Mouse (Mus musculus): ENCODE measurements at regions not wholly inside any gene's neighbourhood (a gene's known extent, or its start where the extent isn't known, plus 50 kb on each side); places are given as distances from the start of the nearest gene placed in this dataset.
"Not testable (repeated sequence)": the region's sequence is repeated elsewhere in the genome, so short reads cannot be mapped to it uniquely, and the experiment has no call there.

DNA sequence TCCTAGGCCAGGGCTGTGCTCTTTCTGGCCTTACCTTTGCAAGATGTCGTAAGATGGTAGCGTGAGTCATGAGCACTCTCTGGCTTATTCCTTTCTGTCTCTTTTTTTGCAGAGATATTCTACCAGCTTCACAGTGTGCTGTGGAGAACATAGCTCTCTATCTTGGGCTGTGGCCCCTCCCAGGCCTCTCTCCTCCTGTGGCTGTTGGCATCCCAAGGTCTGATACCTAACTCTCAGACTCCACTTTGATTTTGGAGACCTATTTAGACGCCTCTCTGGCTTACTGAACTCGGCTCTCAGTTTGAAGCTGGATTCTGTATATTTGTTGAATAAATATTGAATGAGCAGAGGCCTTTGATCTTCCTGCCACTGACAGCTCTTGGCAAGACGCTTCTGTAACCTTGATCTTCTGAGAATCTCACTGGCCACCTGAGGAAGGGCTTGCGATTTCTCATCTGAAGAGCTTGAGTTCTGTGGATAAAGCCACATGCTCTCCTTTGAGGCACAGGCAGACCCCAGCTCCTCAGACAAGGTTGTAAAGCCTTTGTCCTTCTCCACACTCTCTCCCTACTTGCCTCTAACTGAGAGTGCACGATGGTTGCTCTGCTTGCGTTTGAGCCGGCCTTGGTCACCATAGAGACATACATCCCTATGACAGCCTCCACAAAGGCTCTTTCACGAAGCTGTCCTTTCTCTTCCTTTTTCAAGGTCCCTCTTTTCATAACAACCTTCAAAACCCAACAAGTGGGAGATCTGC lies 323.7 kb downstream of the Eipr1 start:
- Histone ChIP-seq H3K4me3 (ENCODE audit: low read depth, low read length) (no peak overlapping the region), H3K9ac (replicated peaks; ENCODE audit: low read depth, low read length) (no peak overlapping the region), H3K27me3 (ENCODE audit: control insufficient read depth, insufficient read depth, low read length) (no peaks in the 10 kb centered on the region), H3K27ac (ENCODE audit: low read depth) (no peak overlapping the region), H3K9me3 (replicated peaks; ENCODE audit: control insufficient read depth, low read length) (no peaks in the 10 kb centered on the region), H3K4me2 (ENCODE audit: low read depth, low read length) (no peak overlapping the region), H3K36me3 (replicated peaks; ENCODE audit: control insufficient read depth, insufficient read depth, low read length) (no peaks in the 10 kb centered on the region), H3K4me1 (ENCODE audit: control insufficient read depth, insufficient read depth) (no peaks in the 10 kb centered on the region)
- DNase-seq (ENCODE audit: low spot score): no peak
- 75% methylated on average over 10 of the region's 10 CpGs for WGBS
- ATAC-seq (ENCODE audit: insufficient read depth, low read depth): no peak
- TF ChIP-seq EP300 (IDR thresholded peaks at IDR 0.05; ENCODE audit: low read depth) (no peak), CTCF (IDR thresholded peaks at IDR 0.05; ENCODE audit: low read depth) (no peak)

DNA sequence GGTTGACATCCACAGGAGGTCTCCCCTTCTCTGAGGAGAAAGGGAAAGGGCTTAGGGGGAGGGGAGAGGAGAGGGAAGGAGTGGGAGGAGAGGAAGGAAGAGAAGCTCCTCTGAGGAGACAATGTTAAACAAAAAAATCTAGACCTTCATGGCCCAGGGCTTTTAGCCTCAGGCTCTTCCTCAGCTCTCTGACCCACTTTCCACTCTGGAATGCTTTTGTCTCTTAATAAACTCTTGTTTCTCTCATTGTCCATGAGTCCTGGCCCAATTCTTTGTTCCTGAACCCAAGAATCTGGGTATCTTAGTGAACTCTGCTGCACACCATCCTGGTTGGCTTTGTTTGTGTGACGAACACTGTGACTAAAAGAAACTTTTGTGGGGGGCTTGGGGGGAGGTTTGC lies 325.0 kb downstream of the Eipr1 start:
- no peak for ATAC-seq (ENCODE audit: insufficient read depth, low read depth)
- H3K27ac ChIP-seq (ENCODE audit: low read depth): no peak overlapping the region
- DNase-seq (ENCODE audit: low spot score): no peak
- H3K4me2 ChIP-seq (ENCODE audit: low read depth, low read length): no peak overlapping the region
- TF ChIP-seq EP300 (IDR thresholded peaks at IDR 0.05; ENCODE audit: low read depth): no peak
- TF ChIP-seq CTCF (IDR thresholded peaks at IDR 0.05; ENCODE audit: low read depth): no peak
- 73% methylated on average over 1 of the region's 1 CpGs for WGBS
- no peak overlapping the region for H3K4me3 ChIP-seq (ENCODE audit: low read depth, low read length)
- no peaks in the 10 kb centered on the region for H3K27me3 ChIP-seq (ENCODE audit: control insufficient read depth, insufficient read depth, low read length)
- H3K36me3 ChIP-seq (replicated peaks; ENCODE audit: control insufficient read depth, insufficient read depth, low read length): no peaks in the 10 kb centered on the region
- no peaks in the 10 kb centered on the region for H3K4me1 ChIP-seq (ENCODE audit: control insufficient read depth, insufficient read depth)
- no peak overlapping the region for H3K9ac ChIP-seq (replicated peaks; ENCODE audit: low read depth, low read length)
- no peaks in the 10 kb centered on the region for H3K9me3 ChIP-seq (replicated peaks; ENCODE audit: control insufficient read depth, low read length)

DNA sequence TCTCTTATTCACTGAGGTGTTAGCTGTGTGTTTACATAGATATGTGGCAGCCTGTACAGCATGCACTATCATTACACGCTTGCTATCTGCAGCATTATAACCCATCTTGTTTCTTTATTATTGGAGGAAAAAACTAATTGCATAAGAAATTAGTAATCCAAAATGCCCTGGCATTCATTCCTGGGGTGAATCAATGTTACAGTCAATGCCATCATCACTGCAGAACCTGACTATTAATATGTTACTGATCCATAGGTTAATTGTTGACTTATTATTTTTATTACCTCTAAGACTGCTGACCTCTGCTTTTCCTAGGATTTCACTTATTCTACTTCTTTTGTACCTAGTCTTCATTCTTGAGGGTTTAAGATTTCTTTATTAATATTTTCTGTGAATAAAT lies 327.4 kb downstream of the Eipr1 start:
- no peak for ATAC-seq (ENCODE audit: insufficient read depth, low read depth)
- Histone ChIP-seq H3K36me3 (replicated peaks; ENCODE audit: control insufficient read depth, insufficient read depth, low read length) (no peaks in the 10 kb centered on the region), H3K4me1 (ENCODE audit: control insufficient read depth, insufficient read depth) (no peaks in the 10 kb centered on the region), H3K4me2 (ENCODE audit: low read depth, low read length) (no peak overlapping the region), H3K4me3 (ENCODE audit: low read depth, low read length) (no peak overlapping the region), H3K27ac (ENCODE audit: low read depth) (no peak overlapping the region), H3K9ac (replicated peaks; ENCODE audit: low read depth, low read length) (no peak overlapping the region), H3K9me3 (replicated peaks; ENCODE audit: control insufficient read depth, low read length) (no peaks in the 10 kb centered on the region), H3K27me3 (ENCODE audit: control insufficient read depth, insufficient read depth, low read length) (no peaks in the 10 kb centered on the region)
- WGBS: 82% methylated on average over 1 of the region's 1 CpGs
- DNase-seq (ENCODE audit: low spot score): no peak
- TF ChIP-seq CTCF (IDR thresholded peaks at IDR 0.05; ENCODE audit: low read depth) (no peak), EP300 (IDR thresholded peaks at IDR 0.05; ENCODE audit: low read depth) (no peak)

DNA sequence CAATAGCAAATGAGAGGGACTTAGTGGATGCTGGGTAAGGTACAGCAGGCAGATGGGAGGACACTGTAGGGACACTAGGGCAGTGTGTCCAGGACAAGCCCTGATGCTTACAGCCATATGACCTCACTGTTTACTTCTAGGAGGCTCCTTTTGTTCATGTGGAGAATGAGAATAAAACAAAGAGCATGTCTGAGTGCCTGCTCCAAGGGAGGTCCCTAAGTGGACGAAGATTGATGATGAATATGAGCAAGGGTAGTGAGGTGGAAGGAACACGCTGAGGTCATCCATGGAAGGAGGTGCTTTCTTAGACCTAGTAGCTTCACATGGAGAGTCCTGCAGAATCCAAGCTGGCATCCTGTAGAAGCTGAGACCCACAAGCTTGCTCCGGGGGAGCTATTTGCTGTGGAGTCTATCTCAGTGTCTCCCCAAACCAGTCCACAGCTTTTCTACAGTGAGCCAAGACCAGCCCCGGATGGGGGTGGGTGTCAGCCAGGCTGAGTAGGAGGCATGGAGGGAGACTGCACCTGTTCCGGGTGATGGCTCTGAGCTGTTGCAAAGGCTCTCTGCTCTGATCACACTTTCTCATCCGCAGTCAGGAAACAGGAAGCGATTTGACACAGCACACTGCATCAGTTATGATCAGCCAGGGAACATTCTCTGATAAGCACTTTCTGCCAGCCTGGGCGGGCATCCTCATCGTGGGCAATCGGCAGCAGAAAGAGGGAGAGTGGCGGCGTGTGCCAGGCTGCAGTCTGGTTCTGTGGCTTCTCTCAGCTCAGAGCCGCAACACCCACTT lies 332.0 kb downstream of the Eipr1 start:
- Histone ChIP-seq H3K4me2 (ENCODE audit: low read depth, low read length) (no peak overlapping the region), H3K27me3 (ENCODE audit: control insufficient read depth, insufficient read depth, low read length) (no peaks in the 10 kb centered on the region), H3K9me3 (replicated peaks; ENCODE audit: control insufficient read depth, low read length) (no peaks in the 10 kb centered on the region), H3K4me1 (ENCODE audit: control insufficient read depth, insufficient read depth) (no peaks in the 10 kb centered on the region), H3K4me3 (ENCODE audit: low read depth, low read length) (no peak overlapping the region), H3K27ac (ENCODE audit: low read depth) (no peak overlapping the region), H3K36me3 (replicated peaks; ENCODE audit: control insufficient read depth, insufficient read depth, low read length) (no peaks in the 10 kb centered on the region), H3K9ac (replicated peaks; ENCODE audit: low read depth, low read length) (no peak overlapping the region)
- ATAC-seq (ENCODE audit: insufficient read depth, low read depth) (no peak), DNase-seq (ENCODE audit: low spot score) (no peak)
- WGBS: 53% methylated on average over 13 of the region's 13 CpGs
- TF ChIP-seq EP300 (IDR thresholded peaks at IDR 0.05; ENCODE audit: low read depth) (no peak), CTCF (IDR thresholded peaks at IDR 0.05; ENCODE audit: low read depth) (no peak)

DNA sequence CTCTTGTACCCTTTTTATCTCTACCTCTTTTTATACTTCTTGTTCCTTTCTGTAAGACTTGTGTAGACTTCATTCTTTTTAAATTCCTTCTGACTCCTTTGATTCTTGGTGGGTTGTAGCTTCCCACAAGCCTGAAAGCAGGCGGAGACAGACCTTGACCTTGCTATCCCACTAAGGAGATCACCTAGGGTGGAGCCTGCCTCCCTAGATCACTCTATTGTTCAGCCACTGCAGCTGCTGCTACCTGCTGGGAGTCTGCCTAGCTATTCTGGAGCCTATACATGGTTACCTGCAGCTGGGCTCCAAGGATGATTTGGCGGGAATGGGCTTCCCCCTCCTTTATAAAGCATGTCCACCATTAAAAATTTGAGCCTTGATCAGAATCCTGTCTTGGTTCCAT lies 335.6 kb downstream of the Eipr1 start:
- H3K9me3 ChIP-seq (replicated peaks; ENCODE audit: control insufficient read depth, low read length); H3K4me1 ChIP-seq (ENCODE audit: control insufficient read depth, insufficient read depth); H3K4me2 ChIP-seq (ENCODE audit: low read depth, low read length); DNase-seq (ENCODE audit: low spot score); H3K36me3 ChIP-seq (replicated peaks; ENCODE audit: control insufficient read depth, insufficient read depth, low read length); H3K27me3 ChIP-seq (ENCODE audit: control insufficient read depth, insufficient read depth, low read length); H3K27ac ChIP-seq (ENCODE audit: low read depth); H3K9ac ChIP-seq (replicated peaks; ENCODE audit: low read depth, low read length); ATAC-seq (ENCODE audit: insufficient read depth, low read depth); H3K4me3 ChIP-seq (ENCODE audit: low read depth, low read length): not testable (repeated sequence)
- WGBS: 69% methylated on average over 2 of the region's 2 CpGs

All from heart, postnatal 0 days (tissue).